2 mouse cellular contexts compared by ENCODE assay signal in the genomic region with DNA sequence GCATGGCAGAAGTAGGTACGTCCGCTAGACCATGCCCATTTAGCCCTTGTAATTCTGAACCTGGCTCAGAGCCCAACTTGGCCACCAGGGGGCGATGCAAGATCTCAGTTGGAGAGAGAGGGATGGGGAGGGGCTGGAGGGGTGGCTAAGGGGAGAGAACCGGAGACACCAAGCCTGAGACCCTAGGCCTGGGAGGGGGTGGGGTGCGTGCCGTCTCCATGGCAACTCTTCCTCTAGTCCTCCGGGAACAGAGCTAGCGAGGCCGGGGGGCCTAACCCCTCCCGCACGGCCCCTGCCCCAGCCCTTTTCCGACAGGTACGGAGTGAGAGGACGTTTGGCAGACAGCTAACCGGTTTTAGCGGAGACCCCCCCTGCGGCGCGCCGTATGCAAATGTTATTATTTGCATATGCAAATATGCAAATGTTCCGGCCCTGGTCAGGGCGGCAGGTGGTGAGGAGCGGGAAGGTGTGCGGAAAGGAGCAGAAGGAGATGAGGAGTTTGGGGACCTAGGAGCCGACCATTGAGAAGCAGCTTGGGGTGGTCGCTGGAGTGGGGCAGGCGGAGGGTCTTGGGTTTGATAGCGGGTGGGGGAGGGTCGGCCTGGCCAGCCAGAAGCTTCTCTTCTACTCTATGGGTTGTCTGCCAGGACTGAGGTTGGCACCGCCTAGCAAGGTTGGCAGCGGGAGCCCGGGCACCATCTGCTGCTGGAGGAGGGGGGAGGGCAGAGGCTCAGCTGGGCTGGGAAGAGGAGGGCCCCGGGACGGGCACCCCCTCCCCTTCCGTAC.
TF ChIP-seq lines count a peak whose summit lies in the region.

No protein-coding gene starts in this region.

TF ChIP-seq in C2C12, 6 proteins besides CTCF, POLR2A, EP300 and RAD21 (continued from another document):
- no peak for TF ChIP-seq MYOD1 (IDR thresholded peaks at IDR 0.05; ENCODE audit: control insufficient read depth, insufficient read length, low read depth)
- no peak for TF ChIP-seq CEBPB (IDR thresholded peaks at IDR 0.05; ENCODE audit: low read depth)
- no peak for TF ChIP-seq MAX (IDR thresholded peaks at IDR 0.05)
- TF ChIP-seq FOSL1 (IDR thresholded peaks at IDR 0.05; ENCODE audit: insufficient read depth, low read length, poor library complexity, severe bottlenecking) = no peak
- TF ChIP-seq MYOG (IDR thresholded peaks at IDR 0.05; ENCODE audit: control insufficient read depth, extremely low read depth, insufficient read length) = no peak

TF ChIP-seq in myocyte, 11 proteins besides CTCF, POLR2A, EP300 and RAD21:
- TF ChIP-seq MYOG (IDR thresholded peaks at IDR 0.05; ENCODE audit: control insufficient read depth in 1 of 3, insufficient read depth in 1 of 3, insufficient read length in 2 of 3, low read depth in 2 of 3) (peak in 1 of 3 experiments; percentile 10), REST (IDR thresholded peaks at IDR 0.05; ENCODE audit: insufficient read depth, insufficient read length) (no peak), POLR2AphosphoS2 (IDR thresholded peaks at IDR 0.05; ENCODE audit: insufficient read length, low read depth) (no peak)
